Mouse (Mus musculus) heart, postnatal 25 days (tissue): ENCODE measurements at regions not wholly inside any gene's neighbourhood (a gene's known extent, or its start where the extent isn't known, plus 50 kb on each side); places are given as distances from the start of the nearest gene placed in this dataset.

Source experiments
- DNase-seq: peaks from one replicate; pipeline ENCODE4 v3.0.0; 2022; ENCODE audit warnings: low spot score
- intact Hi-C: fragments of 180-260 bp; cut with DNase I; formaldehyde crosslinking; loops from one replicate; pipeline ENCODE4 v1.15.1; 2025

GRCm38 (mm10) chr3:150109561-150109960, 1119.2 kb upstream of the Adgrl2 start:
- DNase-seq, result no peak
- intact Hi-C loops, result no loop called here

GRCm38 (mm10) chr3:150112231-150112630, 1121.9 kb upstream of the Adgrl2 start:
- no peak for DNase-seq
- intact Hi-C loops, result no loop called here

- intact Hi-C loops, result no loop called here
- DNase-seq, result no peak
Measured at GRCm38 (mm10) chr3:150119866-150120265, 1129.5 kb upstream of the Adgrl2 start.

GRCm38 (mm10) chr3:150146635-150147034, 1156.3 kb upstream of the Adgrl2 start:
- DNase-seq, result no peak
- intact Hi-C loops, result no loop called here

GRCm38 (mm10) chr3:150151152-150151822, 1160.9 kb upstream of the Adgrl2 start:
- DNase-seq, result no peak
- intact Hi-C loops, result no loop called here

GRCm38 (mm10) chr3:150151823-150152158, 1161.4 kb upstream of the Adgrl2 start:
- DNase-seq, result no peak
- intact Hi-C loops, result no loop called here

GRCm38 (mm10) chr3:150152893-150153292, 1162.5 kb upstream of the Adgrl2 start:
- no peak for DNase-seq
- intact Hi-C loops, result no loop called here

- no peak for DNase-seq
- intact Hi-C loops, result no loop called here
Measured at GRCm38 (mm10) chr3:150185807-150186206, 1195.5 kb upstream of the Adgrl2 start.

- intact Hi-C loops, result no loop called here
- no peak for DNase-seq
Measured at GRCm38 (mm10) chr3:150193132-150193531, 1202.8 kb upstream of the Adgrl2 start.

- intact Hi-C loops, result no loop called here
- DNase-seq, result no peak
Measured at GRCm38 (mm10) chr3:150198492-150198891, 1208.1 kb upstream of the Adgrl2 start.

GRCm38 (mm10) chr3:150205902-150206301, 1215.5 kb upstream of the Adgrl2 start:
- no peak for DNase-seq
- intact Hi-C loops, result no loop called here

GRCm38 (mm10) chr3:150233279-150233678, 1204.4 kb upstream of the Adgrl4 start:
- intact Hi-C loops, result no loop called here
- no peak for DNase-seq

- no peak for DNase-seq
- intact Hi-C loops, result no loop called here
Measured at GRCm38 (mm10) chr3:150236946-150237600, 1200.6 kb upstream of the Adgrl4 start.

- no peak for DNase-seq
- intact Hi-C loops, result no loop called here
Measured at GRCm38 (mm10) chr3:150275038-150275437, 1162.6 kb upstream of the Adgrl4 start.

GRCm38 (mm10) chr3:150296057-150296710, 1141.5 kb upstream of the Adgrl4 start:
- intact Hi-C loops, result no loop called here
- no peak for DNase-seq

- intact Hi-C loops, result no loop called here
- no peak for DNase-seq
Measured at GRCm38 (mm10) chr3:150328811-150329210, 1108.9 kb upstream of the Adgrl4 start.

GRCm38 (mm10) chr3:150352139-150352725, 1085.5 kb upstream of the Adgrl4 start:
- intact Hi-C loops, result no loop called here
- DNase-seq, result no peak

- no peak for DNase-seq
- intact Hi-C loops, result no loop called here
Measured at GRCm38 (mm10) chr3:150365766-150366165, 1071.9 kb upstream of the Adgrl4 start.

GRCm38 (mm10) chr3:150384996-150385627, 1052.6 kb upstream of the Adgrl4 start:
- DNase-seq, result no peak
- intact Hi-C loops, result loop anchor here (10.0 kb wide), 2 partner anchors 620 to 1180 kb away; no protein-coding TSS in a partner anchor

GRCm38 (mm10) chr3:150401694-150402301, 1035.9 kb upstream of the Adgrl4 start:
- intact Hi-C loops, result no loop called here
- no peak for DNase-seq
